Mouse (Mus musculus): ENCODE data around the gene Nkd2. TPM values are rescaled to one million over a fixed set of nuclear protein-coding genes. Genes with fewer than 3 reads are reported as not detected.
A peak's percentile ranks its signal among the peaks of the same experiment; 100 is the strongest.

Gene Nkd2
- 1 to 10 TPM; 1.1 to 1.6 TPM for total RNA-seq (2021)
- long read RNA-seq, experiment 1: 0 reads
- long read RNA-seq, experiment 2, full-length matches to known transcripts: 1 of 1 reads
- long read RNA-seq, experiment 2, partial matches to known transcripts: 0 of 1 reads
- long read RNA-seq, experiment 2, other reads (novel, unspliced or antisense): 0 of 1 reads

DNA sequence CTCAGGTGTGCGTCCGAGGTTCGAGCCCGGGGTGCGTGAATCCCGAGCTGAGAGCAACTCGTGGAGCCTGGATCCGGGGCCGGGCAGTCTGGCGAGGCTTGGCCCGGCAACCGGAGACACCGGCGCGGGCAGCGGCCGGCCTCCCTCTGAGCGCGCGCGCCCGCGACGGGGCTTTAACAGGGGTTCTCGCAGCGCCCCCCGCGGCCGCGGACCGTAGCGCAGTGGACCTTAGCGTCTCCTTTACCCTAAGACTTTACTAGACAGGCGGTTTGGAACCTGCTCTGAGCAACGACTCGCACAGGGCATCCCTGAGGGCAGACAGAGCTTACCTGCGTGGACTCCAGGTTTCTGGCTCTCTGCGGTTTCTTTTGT, at the start of gene Nkd2:
Gene Nkd2 (minus strand): TSS at position 167 of the 372 bp plus-strand sequence.
- intact Hi-C loops (cut with DNase I): no loop called here
- DNase-seq: peak; percentile 76 to 78

DNA sequence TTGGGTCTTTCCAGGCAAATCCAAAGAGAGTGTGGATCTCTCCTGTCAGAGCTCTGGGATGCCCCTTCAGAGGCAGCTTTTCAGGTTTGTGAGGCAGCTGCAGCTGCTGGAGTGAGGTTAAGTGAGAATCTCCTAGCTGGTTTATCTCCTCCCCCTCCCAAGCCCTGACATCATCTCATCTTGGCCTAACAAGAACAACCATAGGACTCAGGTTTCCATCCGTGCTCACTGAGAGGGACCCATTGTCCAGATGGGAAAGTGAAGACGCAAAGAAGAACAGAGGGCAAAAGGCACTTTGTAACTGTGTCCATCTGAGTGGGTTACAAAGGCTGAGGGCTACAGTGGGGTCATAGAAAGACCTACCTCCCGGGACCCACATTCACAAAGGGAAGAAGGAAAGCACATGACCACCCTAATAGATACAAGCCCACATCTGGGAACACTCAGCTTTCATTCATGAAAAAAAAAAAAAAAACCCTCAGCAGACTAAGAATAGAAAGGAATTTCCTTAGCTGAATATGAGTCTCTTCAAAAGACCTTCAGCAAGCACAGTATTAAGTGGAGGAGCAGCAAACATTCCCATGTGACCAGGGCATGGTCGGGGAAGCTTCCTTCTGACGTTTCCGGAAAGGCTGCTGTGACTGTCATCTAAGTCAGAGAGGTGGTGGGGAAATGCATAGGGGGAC, 45.2 kb upstream of the Nkd2 start:
- intact Hi-C loops (cut with DNase I): no loop called here
- DNase-seq: peak in 1 of 2 experiments; percentile 17

DNA sequence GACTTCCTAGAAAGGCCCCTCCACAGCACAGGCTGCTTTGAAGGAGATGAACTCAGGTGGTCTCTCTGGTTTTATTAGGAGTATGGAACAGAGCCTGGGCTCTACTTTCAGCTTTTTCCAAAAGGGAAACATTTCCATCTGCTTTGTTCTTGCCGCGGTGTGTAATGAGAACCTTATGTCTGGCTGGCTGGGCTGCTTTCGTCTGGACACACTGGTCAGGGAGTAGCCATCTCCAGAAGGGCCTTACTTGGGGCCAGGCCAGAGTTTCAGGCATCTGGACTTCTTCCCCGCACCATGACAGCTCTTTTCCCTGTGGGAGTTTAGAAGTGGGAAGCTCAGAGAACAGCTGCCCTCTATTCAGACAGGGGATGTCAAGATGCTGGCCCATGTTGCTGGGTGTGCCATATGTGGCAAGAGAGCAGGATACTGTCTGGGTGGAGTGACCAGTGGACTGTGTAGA, 40.0 kb upstream of the Nkd2 start:
- intact Hi-C loops (cut with DNase I): no loop called here
- DNase-seq: peak; percentile 66 to 79

DNA sequence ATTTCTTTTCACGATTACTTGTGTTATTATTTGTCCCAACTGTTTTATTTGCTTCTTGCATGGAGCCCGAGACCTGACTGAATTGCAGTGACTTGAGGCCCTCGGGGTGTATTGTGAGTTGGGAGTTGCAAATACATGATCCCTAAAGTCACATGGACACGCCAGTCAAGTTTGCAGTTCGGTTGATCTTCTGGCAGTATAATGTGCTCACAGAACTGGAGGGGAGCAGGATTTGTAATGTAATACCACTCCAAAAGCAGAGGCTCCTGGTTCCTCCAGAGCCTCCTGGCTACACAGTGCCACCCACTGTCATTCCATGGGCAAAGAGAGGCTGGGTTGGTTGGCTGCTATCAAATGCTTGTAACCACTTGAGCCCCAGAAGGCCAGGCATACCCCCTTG, 39.2 kb upstream of the Nkd2 start:
- intact Hi-C loops (cut with DNase I): no loop called here

DNA sequence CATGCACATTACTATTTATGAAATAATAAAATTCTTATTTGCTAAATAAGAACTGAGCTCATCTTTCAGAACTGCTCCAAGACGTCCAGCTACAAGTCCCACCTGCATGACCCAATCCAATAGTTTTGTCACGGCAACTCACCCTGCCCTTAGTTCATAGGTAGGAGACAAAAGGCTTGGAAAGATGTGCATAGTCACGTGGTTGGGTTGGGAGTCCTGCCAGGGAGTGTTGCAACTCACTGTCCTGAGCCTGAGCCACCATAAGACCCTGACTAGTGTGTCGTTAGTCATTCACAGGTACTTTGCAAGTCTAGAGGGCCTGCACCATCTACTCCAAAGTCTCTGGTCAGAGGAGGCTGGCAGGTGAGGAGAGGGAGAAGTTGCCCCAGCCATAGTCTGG, 38.6 kb upstream of the Nkd2 start:
- peak in 1 of 2 experiments; percentile 35 for DNase-seq

More for the DNA sequence above, 39.2 kb upstream of the Nkd2 start:
- no peak for DNase-seq

DNA sequence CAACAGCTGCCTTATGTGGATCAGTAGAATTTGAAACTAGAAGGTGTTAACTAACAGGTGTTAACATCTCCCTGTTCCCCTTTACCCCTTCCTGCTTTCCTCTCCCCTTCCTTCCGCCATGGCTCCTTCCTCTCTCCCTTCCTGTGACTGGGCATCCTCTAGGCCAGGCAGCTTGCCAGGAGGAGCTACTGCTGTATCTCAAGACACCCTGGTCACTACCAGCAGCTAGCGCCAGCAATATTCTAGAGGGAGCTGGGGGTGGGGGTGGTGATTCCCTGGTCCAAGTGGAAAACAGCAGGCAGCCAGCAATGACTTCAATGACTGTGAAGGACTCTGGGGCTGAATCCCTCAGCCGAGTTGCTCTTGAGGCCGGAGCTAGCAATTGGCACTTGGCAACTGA, 38.2 kb upstream of the Nkd2 start:
- DNase-seq: no peak
- intact Hi-C loops (cut with DNase I): no loop called here

More for the DNA sequence above, 38.6 kb upstream of the Nkd2 start:
- intact Hi-C loops (cut with DNase I): no loop called here

DNA sequence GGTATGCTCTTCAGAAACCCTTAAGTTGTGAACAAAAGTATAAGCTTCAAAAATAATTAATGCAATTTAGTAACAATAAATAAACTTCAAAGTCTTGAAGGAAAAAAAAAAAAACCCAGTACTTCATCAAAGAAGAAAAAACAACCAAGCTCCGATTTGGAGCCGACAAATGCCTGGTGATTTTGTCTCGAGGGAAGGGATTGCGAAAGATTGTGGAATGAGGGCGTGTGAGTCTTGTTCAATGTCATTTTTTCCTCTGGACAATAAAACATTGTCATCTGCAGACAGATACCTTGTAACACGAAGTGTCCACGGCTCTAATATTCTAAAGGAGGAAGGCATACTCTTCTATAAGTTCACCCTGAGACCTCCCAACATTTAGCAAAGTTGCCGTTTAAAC, 33.9 kb upstream of the Nkd2 start:
- intact Hi-C loops (cut with DNase I): no loop called here
- DNase-seq: no peak

DNA sequence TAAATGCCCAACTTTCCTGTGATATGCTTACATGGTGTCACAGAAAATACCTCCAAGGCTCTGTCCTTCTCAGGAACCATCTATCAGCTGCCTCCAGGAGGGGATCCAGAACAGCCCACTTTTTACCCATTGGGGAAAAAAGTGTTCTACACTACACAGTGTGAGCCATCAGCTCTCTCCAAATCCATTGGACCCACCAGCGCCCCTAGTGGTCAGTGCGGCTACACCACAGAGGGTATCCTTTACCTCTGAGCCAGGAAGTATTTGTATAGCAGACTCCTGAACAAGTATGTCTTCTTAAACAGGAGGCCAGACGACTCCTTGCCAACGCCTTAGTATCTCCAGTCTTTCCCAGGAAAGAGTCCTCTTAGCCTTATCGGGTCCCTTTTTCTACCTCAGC, 32.4 kb upstream of the Nkd2 start:
- intact Hi-C loops (cut with DNase I): no loop called here
- DNase-seq: peak in 1 of 2 experiments; percentile 19

DNA sequence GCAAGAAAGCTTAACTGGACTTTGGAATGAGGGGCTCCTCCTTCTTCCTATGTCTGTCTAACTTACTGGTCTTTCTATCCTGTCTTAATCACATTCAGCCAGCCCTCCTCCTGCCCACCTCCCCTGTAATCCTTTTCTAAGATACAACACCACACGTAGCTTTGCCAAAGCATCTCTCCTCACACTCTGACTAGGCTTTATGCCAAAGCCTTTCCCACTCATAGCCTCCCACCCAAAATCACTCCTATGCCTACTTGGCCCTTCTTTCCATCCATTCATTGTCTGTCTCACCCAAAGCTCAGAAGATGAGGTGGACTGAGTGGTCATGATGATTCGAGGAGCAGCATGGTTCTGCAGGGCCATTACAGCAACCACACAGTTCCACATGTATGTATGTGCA, 24.7 kb upstream of the Nkd2 start:
- intact Hi-C loops (cut with DNase I): no loop called here
- no peak for DNase-seq

DNA sequence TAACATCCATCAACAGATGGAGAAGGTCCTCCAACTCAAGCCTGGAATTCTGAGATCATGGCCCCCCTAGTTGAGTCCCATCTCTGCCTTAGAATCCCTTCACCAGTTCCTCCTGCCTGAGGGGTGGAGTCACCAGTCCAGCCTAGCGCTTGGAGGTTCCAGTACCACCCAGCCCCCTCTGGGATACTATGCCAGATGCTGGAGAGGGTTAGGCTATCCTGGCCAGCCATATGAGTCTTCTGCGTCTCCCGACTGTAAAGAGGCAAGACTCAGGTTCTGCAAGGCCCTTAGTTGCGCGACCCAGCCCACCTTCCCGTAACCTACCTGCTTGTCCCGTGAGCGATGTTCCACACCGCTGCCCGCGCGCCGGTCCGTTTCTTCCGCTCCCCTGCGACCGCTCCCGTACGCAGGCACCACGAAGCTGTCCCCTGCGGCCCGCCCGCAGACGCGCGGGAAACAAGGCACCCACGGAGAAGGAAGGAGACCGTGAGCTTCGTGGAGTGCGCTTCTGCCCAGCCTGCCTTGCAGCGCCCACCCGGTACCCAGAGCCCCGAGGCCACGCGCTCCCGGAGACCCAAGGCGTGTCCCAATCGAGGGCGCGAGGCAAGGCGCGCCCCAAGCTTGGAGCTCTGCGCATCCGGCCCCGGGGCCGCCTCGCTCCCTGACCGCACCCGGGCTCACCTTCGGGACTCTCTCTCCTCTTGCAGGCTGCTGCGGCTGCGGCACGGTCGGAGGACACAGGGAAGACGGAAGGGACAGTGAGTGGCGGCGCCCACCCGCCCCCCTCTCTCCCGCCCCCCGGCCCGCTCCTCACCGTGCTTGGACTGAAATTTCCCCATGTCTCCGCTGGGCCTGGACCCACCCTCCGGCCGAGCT, 604 bp downstream of the Nkd2 start:
- DNase-seq: no peak
- intact Hi-C loops (cut with DNase I): no loop called here

DNA sequence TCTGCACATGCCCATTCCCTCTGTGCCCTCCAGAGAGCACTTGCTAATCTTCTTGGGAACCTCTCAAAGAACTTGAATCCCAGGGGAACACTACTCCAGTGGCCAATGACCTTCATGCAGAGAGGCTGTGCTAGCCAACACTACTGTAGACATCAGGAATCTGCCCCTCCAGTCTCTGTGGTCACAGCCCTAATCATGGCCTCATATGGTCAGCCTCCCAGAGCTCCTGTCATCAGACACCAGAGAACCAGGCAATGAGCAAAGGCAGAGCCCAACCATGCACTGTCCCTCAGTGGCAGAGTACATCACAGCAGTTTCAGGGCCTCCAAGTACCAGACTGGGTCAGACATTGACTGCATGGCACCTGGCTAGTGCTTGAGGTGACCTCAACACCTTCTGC, 4.7 kb downstream of the Nkd2 start:
- intact Hi-C loops (cut with DNase I): no loop called here
- no peak for DNase-seq

DNA sequence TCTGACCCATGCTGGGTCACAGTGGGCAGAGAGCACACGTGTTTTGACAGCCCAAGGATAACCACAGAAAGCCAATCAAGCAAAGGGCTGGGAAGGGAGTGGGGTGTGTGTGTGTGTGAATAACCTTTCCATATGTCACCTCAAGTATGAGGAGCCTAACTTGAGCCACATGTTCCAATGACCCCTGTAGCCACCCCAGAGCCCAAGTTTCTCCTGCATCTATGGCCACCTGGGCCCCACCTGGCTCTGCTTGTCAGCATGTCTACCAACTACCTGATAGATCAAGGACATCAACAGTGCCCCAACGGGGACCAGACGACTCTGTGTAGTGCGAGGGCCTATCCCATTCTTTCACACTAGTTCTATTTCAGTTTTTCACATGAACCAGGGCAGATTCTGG, 7.7 kb downstream of the Nkd2 start:
- no peak for DNase-seq
- intact Hi-C loops (cut with DNase I): loop anchor here (10.0 kb wide), 1 partner anchor 185 kb away; no protein-coding TSS in a partner anchor

DNA sequence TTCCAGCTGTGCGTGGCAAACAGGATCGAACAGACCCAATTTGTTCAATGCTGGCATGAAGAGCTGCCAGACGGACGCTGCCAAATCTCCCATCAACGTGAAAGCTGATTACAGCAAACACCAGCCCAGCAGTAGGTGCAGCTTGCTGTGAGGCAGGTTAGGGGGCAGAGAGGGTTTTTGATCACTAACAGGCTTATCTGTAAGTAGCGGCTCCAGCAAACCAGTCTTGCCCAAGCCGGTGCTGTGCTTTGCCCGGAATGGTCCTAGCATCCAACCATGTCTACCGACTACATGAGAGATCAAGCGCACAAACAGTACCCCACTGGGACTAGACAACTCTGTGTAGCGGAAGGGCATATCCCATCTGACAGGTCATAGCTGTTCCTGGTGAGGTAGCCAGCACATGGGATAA, 8.3 kb downstream of the Nkd2 start:
- intact Hi-C loops (cut with DNase I): loop anchor here (10.0 kb wide), 1 partner anchor 186 kb away; no protein-coding TSS in a partner anchor
- no peak for DNase-seq

DNA sequence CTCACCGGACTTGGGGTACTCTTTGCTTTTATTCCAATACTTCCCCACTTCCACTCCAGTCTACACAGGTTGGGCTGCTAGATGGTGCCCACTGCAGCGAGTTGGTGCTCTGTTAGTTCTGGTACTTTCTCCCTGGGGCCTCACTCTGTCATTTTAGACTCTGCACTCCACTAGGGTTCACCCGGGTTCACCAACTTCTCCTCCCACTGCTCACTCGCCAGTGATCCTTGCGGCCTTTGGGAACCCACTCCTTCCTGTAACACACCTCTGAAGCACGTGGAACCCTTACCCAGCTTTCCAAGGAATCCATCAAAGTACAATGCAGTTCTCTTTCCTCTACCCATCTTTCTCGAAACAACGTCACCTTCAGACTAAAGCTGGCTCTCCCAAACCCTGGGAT, 9.7 kb downstream of the Nkd2 start:
- no peak for DNase-seq
- intact Hi-C loops (cut with DNase I): loop anchor here (10.0 kb wide), 1 partner anchor 187 kb away; no protein-coding TSS in a partner anchor

DNA sequence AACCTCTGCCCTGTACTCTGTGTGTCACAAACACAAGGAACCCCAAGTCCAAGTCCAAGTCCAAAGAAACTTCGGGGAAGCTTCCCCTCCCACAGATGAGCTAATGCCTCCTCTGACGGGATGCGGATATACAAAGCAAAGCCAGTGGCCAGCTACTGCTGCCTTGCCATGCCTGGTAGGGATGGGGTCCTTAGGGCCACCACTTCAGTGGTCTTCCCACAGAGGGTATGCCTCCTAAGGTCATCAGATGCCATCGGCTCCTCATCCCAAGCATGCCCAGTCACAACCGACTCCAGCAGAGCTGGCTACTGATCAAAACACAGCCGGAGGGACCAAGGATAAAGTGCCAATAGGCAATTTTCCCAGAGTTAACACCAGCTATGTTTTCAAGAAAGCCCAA, 10.9 kb downstream of the Nkd2 start:
- intact Hi-C loops (cut with DNase I): loop anchor here (10.0 kb wide), 1 partner anchor 188 kb away; no protein-coding TSS in a partner anchor
- no peak for DNase-seq

DNA sequence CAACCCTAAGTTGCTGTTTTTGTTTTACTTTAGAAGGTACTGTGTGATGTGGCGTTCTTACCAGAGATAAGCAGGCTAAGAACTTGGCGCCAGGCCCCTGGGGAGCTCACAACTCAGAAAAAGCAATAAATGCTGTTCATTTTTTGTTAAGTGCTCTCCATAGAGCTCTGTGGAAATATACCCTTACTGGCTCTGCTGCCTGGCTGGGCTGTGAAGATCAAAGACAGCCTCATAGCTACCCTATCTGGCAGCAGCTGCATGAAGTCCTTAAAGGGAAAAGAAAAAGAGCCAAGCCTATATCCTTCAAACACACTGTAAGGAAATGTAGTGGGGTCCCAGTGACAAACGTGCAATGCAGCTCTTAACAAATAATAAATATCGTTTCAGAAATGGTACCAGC, 11.6 kb downstream of the Nkd2 start:
- intact Hi-C loops (cut with DNase I): loop anchor here (10.0 kb wide), 1 partner anchor 189 kb away; no protein-coding TSS in a partner anchor

DNA sequence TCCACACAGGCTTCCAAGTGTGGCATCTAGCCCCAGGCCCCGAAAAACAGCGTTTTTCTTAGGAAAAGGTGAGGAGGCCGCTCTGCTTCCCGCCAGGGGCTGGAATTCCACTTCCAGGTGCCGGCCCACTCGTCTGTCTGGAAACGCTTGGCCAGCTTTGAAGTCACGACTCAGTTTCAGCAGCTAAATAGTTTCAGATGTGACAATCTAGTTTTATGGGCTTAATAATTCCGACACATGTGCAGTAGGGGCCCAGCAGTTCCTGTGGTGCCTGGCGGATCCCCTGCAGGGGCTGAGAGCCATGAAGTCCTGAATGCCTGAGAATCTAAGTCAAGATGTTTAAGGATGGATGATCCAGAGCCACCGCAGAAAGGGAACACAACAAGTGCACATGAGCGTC, 13.6 kb downstream of the Nkd2 start:
- DNase-seq: no peak
- intact Hi-C loops (cut with DNase I): loop anchor here (10.0 kb wide), 1 partner anchor 191 kb away; no protein-coding TSS in a partner anchor

More for the DNA sequence above, 11.6 kb downstream of the Nkd2 start:
- no peak for DNase-seq

DNA sequence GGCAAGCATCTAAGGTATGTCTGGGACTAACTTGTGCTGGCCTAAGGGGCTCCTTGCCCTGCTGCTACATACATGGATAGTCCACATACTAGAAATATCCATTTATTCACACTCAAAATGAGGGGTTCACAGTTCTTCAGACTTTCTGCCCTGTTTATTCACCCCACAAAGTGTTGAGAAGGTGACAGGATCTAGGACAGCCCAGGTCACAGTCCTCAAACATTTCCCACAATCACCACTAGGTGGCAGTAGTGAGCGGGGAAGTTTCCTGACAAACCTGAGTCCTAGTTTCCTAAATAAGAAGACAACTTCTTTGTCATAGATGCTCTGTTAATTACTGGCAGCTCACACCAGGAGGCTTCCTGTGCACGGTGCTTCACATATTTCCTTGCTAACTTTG, 15.9 kb downstream of the Nkd2 start:
- intact Hi-C loops (cut with DNase I): loop anchor here (2.0 to 10.0 kb wide), 2 partner anchors 75 to 193 kb away; no protein-coding TSS in a partner anchor
- DNase-seq: peak in 1 of 2 experiments; percentile 38

DNA sequence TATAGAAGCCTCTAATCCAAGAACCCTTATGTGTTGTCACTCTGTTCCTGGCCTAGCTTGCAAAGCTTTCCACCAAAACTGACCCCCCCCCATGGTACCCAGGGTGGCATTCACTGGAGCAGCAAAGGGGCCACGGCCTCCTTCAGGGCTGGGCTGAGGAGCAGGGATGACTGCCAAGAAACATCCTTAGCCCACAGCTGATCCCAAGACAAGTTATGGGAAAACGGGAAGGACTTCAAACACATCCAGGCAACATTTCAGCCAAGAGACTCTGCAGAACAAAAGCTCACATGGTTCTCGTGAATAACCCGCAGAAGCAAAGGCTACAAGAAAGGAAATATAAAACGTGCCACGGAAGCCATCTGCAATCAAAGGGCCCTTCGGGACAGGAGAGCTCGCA, 20.2 kb downstream of the Nkd2 start:
- no peak for DNase-seq
- intact Hi-C loops (cut with DNase I): loop anchor here (10.0 kb wide), 1 partner anchor 322 kb away; no protein-coding TSS in a partner anchor

DNA sequence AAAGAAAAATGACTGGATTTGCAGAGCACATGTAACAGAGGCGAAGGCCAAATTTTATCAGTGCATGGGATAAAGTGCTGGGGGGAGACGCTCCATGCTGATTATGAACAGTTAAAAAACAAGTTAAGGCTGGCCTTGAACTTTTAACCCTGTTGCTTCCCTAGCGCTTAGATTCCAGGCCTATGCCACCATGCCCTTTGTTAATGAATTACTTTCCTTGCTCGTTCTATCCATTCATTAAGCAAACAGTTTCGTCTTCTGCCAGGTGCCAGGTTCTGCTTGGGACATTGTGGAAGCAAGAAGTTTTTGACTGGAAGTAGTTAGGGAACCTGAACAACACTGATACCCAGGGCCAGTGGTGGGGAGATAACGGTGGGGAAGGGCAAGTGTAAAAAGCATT, 23.7 kb downstream of the Nkd2 start:
- no peak for DNase-seq
- intact Hi-C loops (cut with DNase I): loop anchor here (2.0 to 10.0 kb wide), 2 partner anchors 107 to 319 kb away; no protein-coding TSS in a partner anchor

Measured in gastrocnemius, postnatal 36 days (tissue).